ENCODE assay signal across 9 mouse cellular contexts in the genomic region with DNA sequence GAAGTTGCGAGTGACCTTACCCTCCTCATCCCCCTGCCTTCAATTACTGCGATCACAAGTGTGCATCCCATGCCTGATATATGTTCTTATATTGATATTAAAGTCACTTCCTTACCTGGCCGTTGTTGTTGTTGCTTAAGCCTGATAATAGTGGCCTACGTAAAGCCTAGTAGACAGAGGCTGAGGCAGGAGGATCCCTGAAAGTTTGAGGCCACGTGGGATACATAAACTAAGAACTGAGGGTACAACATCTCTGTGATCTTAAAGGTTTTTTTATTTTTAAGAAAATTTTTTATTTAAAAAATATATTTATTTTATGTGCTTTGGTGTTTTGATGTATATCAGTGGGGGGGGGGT. TPM values are rescaled to one million over a fixed set of nuclear protein-coding genes. Genes with fewer than 3 reads are reported as not detected.
A peak's percentile ranks its signal among the peaks of the same experiment; 100 is the strongest.
DNase-seq lines count a peak whose midpoint lies in the region; ATAC-seq lines count a peak whose summit lies in the region.
"Had no signal": no experiment of that assay in that cellular context is flagged by ENCODE, and none has a peak within 500 bp of the region (broad histone marks: within the 10 kb centered on the region; RNA-seq: fewer than 3 reads in every experiment).

A gene (plus strand): TSS at position 258 of the 357 bp plus-strand sequence.

- peak within 1 kb of the TSS; percentile 83 for H3K4me2 ChIP-seq in heart, embryonic 15.5 days
- H3K4me2 ChIP-seq in hindbrain, embryonic 11.5 days (replicated peaks; ENCODE audit: low read depth, low read length) = peak within 1 kb of the TSS; percentile 49
- H3K4me2 ChIP-seq in midbrain, embryonic 11.5 days = peak within 1 kb of the TSS; percentile 73

- peaks cover 2% of the 10 kb centered on the region for H3K36me3 ChIP-seq in heart, embryonic 15.5 days
- H3K36me3 ChIP-seq in hindbrain, embryonic 11.5 days (ENCODE audit: control insufficient read depth, insufficient read depth, low read length) = no peaks in the 10 kb centered on the region
- H3K36me3 ChIP-seq in midbrain, embryonic 11.5 days (ENCODE audit: control insufficient read depth, insufficient read depth, low read length) = no peaks in the 10 kb centered on the region; the same call in 1 of the 2 replicates

- no peak for ATAC-seq in heart, embryonic 15.5 days (replicated peaks; ENCODE audit: insufficient number of reproducible peaks, insufficient read depth, low FRiP score, low read depth)
- no peak for ATAC-seq in hindbrain, embryonic 11.5 days (ENCODE audit: low FRiP score)
- no peak for ATAC-seq in midbrain, embryonic 11.5 days (ENCODE audit: low FRiP score)

- DNase-seq in heart, adult 18-20 months = no peak
- DNase-seq in adrenal gland, postnatal 36 days = no peak
- no peak for DNase-seq in hindbrain, embryonic 11.5 days (ENCODE audit: low spot score)
- no peak for DNase-seq in midbrain, embryonic 11.5 days (ENCODE audit: low spot score, missing footprints)
- DNase-seq in cerebellum, adult 8-10 months = no peak
- DNase-seq in layer of hippocampus, adult 11-12 months (ENCODE audit: low spot score) = no peak
- DNase-seq in spleen, adult 18-20 months = no peak

- H3K9ac ChIP-seq in heart, embryonic 15.5 days = peak within 1 kb of the TSS; percentile 82; the same call in 1 of the 2 replicates
- peak within 1 kb of the TSS; percentile 34; the same call in 1 of the 2 replicates for H3K9ac ChIP-seq in hindbrain, embryonic 11.5 days (ENCODE audit: low read depth, low read length)
- H3K9ac ChIP-seq in midbrain, embryonic 11.5 days (ENCODE audit: low read length) = peak within 1 kb of the TSS; percentile 82

- no peaks in the 10 kb centered on the region for H3K9me3 ChIP-seq in heart, embryonic 15.5 days (replicated peaks)
- no peaks in the 10 kb centered on the region for H3K9me3 ChIP-seq in hindbrain, embryonic 11.5 days (ENCODE audit: control insufficient read depth, low read length)
- H3K9me3 ChIP-seq in midbrain, embryonic 11.5 days (ENCODE audit: control insufficient read depth, low read length) = no peaks in the 10 kb centered on the region

- peaks cover 72% of the 10 kb centered on the region for H3K4me1 ChIP-seq in heart, embryonic 15.5 days (replicated peaks)
- peaks cover 8% of the 10 kb centered on the region; the same call in 1 of the 2 replicates for H3K4me1 ChIP-seq in hindbrain, embryonic 11.5 days (replicated peaks; ENCODE audit: control insufficient read depth, insufficient read depth, low read length)
- peaks cover 39% of the 10 kb centered on the region for H3K4me1 ChIP-seq in midbrain, embryonic 11.5 days (ENCODE audit: control insufficient read depth, insufficient read depth, low read length)

- H3K4me3 ChIP-seq in heart, embryonic 15.5 days = peak within 1 kb of the TSS; percentile 67
- peak within 1 kb of the TSS; percentile 44 for H3K4me3 ChIP-seq in hindbrain, embryonic 11.5 days (ENCODE audit: low read depth, low read length)
- H3K4me3 ChIP-seq in midbrain, embryonic 11.5 days (ENCODE audit: low read depth, low read length) = peak within 1 kb of the TSS; percentile 46; the same call in 1 of the 2 replicates

- H3K27me3 ChIP-seq in heart, embryonic 15.5 days = no peaks in the 10 kb centered on the region
- no peaks in the 10 kb centered on the region for H3K27me3 ChIP-seq in hindbrain, embryonic 11.5 days (ENCODE audit: control insufficient read depth, insufficient read depth, low read length)
- H3K27me3 ChIP-seq in midbrain, embryonic 11.5 days (ENCODE audit: control insufficient read depth, insufficient read depth, low read length) = no peaks in the 10 kb centered on the region

- peak within 1 kb of the TSS; percentile 92 for H3K27ac ChIP-seq in heart, embryonic 15.5 days
- peak within 1 kb of the TSS; percentile 56; the same call in 1 of the 2 replicates for H3K27ac ChIP-seq in hindbrain, embryonic 11.5 days (ENCODE audit: low read depth, low read length)
- H3K27ac ChIP-seq in midbrain, embryonic 11.5 days (ENCODE audit: low read depth, low read length) = peak within 1 kb of the TSS; percentile 68

- WGBS in heart, embryonic 15.5 days = 93% methylated on average over 5 of the region's 5 CpGs
- 95% methylated on average over 5 of the region's 5 CpGs for WGBS in hindbrain, embryonic 11.5 days
- WGBS in midbrain, embryonic 11.5 days = 93% methylated on average over 5 of the region's 5 CpGs

RNA-seq across cellular contexts. Expression of the gene that starts here (rescaled TPM):
- 28.1 and 34.0 TPM in 2 replicates for polyA plus RNA-seq in heart, embryonic 15.5 days (2015; fragmentation: Nextera tagmentation; extraction: Ambion mirVana)
- 1 to 10 TPM; 3.8 to 4.5 TPM for total RNA-seq in heart, adult 18-20 months (2021)
- total RNA-seq in adrenal gland, postnatal 36 days (2021) = 10 to 100 TPM; 19.2 to 28.1 TPM
- 6.2 and 11.0 TPM in 2 replicates for polyA plus RNA-seq in hindbrain, embryonic 11.5 days (2014; fragmentation: Nextera tagmentation; extraction: Ambion mirVana)
- polyA plus RNA-seq in midbrain, embryonic 11.5 days (2014; fragmentation: Nextera tagmentation; extraction: Ambion mirVana) = 13.2 and 14.7 TPM in 2 replicates
- total RNA-seq: MEL had no signal
